19 mouse cellular contexts compared by ENCODE assay signal in the genomic region with DNA sequence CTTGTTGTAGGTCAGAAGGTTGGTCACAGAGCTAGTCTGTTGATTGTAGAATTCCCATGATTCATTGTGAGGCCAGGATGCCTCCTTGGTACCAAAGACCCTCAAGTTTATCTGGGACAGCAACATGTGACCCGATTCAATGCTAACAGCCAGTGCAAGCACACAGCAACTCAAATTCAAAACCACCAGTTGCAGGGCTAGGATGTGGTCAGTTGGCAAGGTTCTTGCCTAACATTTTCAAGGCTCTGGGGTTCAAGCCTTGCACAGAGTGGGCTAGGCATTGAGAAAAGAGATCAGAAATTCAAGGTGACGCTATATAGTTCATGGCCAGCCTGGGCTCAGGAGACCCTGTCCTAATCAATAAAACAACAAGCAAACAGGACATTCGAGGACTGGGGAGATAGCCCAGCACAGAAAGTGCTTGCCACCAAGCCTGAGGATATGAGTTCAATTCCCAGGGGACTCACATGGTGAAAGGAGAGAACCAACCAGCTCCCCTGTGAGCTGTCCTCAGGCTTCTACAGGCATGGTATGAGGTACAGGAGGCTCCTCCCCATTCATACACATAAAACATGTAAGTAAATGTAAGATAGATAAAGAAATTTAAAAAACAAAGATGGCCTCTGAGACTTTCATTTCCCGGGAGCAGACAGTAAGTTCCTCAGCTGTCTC. TPM values are rescaled to one million over a fixed set of nuclear protein-coding genes. Genes with fewer than 3 reads are reported as not detected.
A peak's percentile ranks its signal among the peaks of the same experiment; 100 is the strongest.
DNase-seq lines count a peak whose midpoint lies in the region; ATAC-seq and TF ChIP-seq lines count a peak whose summit lies in the region.
"Had no signal": no experiment of that assay in that cellular context is flagged by ENCODE, and none has a peak within 500 bp of the region (broad histone marks: within the 10 kb centered on the region; RNA-seq: fewer than 3 reads in every experiment).

No protein-coding gene starts in this region.

- no peak overlapping the region for H3K27ac ChIP-seq in liver, embryonic 11.5 days (ENCODE audit: low read depth, low read length)
- no peak overlapping the region for H3K27ac ChIP-seq in liver, postnatal 0 days (ENCODE audit: low read depth)
- H3K27ac ChIP-seq in hindbrain, embryonic 12.5 days = no peak overlapping the region
- H3K27ac ChIP-seq: embryonic facial prominence, embryonic 10.5 days; forebrain, embryonic 13.5 days; hindbrain, embryonic 10.5 days; hindbrain, embryonic 15.5 days had no signal

- ATAC-seq in liver, embryonic 11.5 days (replicated peaks; ENCODE audit: low FRiP score) = peak; percentile 44; the same call in 1 of the 2 replicates
- peak; percentile 89 for ATAC-seq in granulocyte monocyte progenitor cell, adult 5-6 weeks (replicated peaks; ENCODE audit: poor library complexity, severe bottlenecking)
- peak; percentile 45 for ATAC-seq in liver, postnatal 0 days
- peak; percentile 66 for ATAC-seq in megakaryocyte-erythroid progenitor cell, adult 5-6 weeks (replicated peaks; ENCODE audit: low FRiP score, low TSS enrichment, poor library complexity, severe bottlenecking)
- ATAC-seq in hindbrain, embryonic 12.5 days (ENCODE audit: low FRiP score) = no peak
- ATAC-seq: forebrain, embryonic 13.5 days; forebrain, postnatal 0 days had no signal

- no peak overlapping the region for H3K9ac ChIP-seq in liver, embryonic 11.5 days (ENCODE audit: low read depth, low read length)
- H3K9ac ChIP-seq in liver, postnatal 0 days (replicated peaks) = no peak overlapping the region
- no peak overlapping the region for H3K9ac ChIP-seq in hindbrain, embryonic 12.5 days
- H3K9ac ChIP-seq: forebrain, embryonic 13.5 days; forebrain, postnatal 0 days; heart, embryonic 12.5 days; hindbrain, embryonic 15.5 days had no signal

- TF ChIP-seq EP300 in liver, postnatal 0 days (IDR thresholded peaks at IDR 0.05; ENCODE audit: low read depth) = no peak

- TF ChIP-seq CTCF in liver, postnatal 0 days (IDR thresholded peaks at IDR 0.05; ENCODE audit: low read depth) = no peak

- WGBS in liver, embryonic 11.5 days = 65% methylated on average over 4 of the region's 4 CpGs
- WGBS in liver, postnatal 0 days (ENCODE audit: insufficient replicate concordance) = 56% methylated on average over 4 of the region's 4 CpGs
- WGBS in hindbrain, embryonic 12.5 days = 90% methylated on average over 4 of the region's 4 CpGs

- no peaks in the 10 kb centered on the region for H3K9me3 ChIP-seq in liver, embryonic 11.5 days (ENCODE audit: control insufficient read depth, low read length)
- no peaks in the 10 kb centered on the region for H3K9me3 ChIP-seq in liver, postnatal 0 days (ENCODE audit: low read length)
- H3K9me3 ChIP-seq in hindbrain, embryonic 12.5 days (replicated peaks) = no peaks in the 10 kb centered on the region
- H3K9me3 ChIP-seq: embryonic facial prominence, embryonic 10.5 days; forebrain, embryonic 13.5 days; heart, embryonic 12.5 days; hindbrain, embryonic 10.5 days; hindbrain, embryonic 15.5 days had no signal

- no peak overlapping the region for H3K4me3 ChIP-seq in liver, embryonic 11.5 days (ENCODE audit: low read depth, low read length)
- no peak overlapping the region for H3K4me3 ChIP-seq in liver, postnatal 0 days (ENCODE audit: low read depth, low read length)
- H3K4me3 ChIP-seq in hindbrain, embryonic 12.5 days = no peak overlapping the region
- H3K4me3 ChIP-seq: embryonic facial prominence, embryonic 10.5 days; forebrain, embryonic 13.5 days; heart, embryonic 12.5 days; hindbrain, embryonic 10.5 days; hindbrain, embryonic 15.5 days had no signal

- peaks cover 18% of the 10 kb centered on the region for H3K4me1 ChIP-seq in liver, embryonic 11.5 days (replicated peaks; ENCODE audit: control insufficient read depth, insufficient read depth, low read length)
- H3K4me1 ChIP-seq in liver, postnatal 0 days (ENCODE audit: insufficient read depth) = peaks cover 20% of the 10 kb centered on the region
- no peaks in the 10 kb centered on the region for H3K4me1 ChIP-seq in hindbrain, embryonic 12.5 days
- H3K4me1 ChIP-seq: embryonic facial prominence, embryonic 10.5 days; forebrain, embryonic 13.5 days; hindbrain, embryonic 10.5 days; hindbrain, embryonic 15.5 days had no signal

- no peaks in the 10 kb centered on the region for H3K36me3 ChIP-seq in liver, embryonic 11.5 days (ENCODE audit: control insufficient read depth, insufficient read depth, low read length)
- no peaks in the 10 kb centered on the region for H3K36me3 ChIP-seq in liver, postnatal 0 days (replicated peaks; ENCODE audit: insufficient read depth, low read length)
- H3K36me3 ChIP-seq in hindbrain, embryonic 12.5 days = no peaks in the 10 kb centered on the region
- H3K36me3 ChIP-seq: embryonic facial prominence, embryonic 10.5 days; heart, embryonic 12.5 days; hindbrain, embryonic 10.5 days; hindbrain, embryonic 15.5 days had no signal

- no peaks in the 10 kb centered on the region for H3K27me3 ChIP-seq in liver, embryonic 11.5 days (replicated peaks; ENCODE audit: control insufficient read depth, insufficient read depth, low read length)
- H3K27me3 ChIP-seq in liver, postnatal 0 days (ENCODE audit: insufficient read depth, low read length) = no peaks in the 10 kb centered on the region
- H3K27me3 ChIP-seq in hindbrain, embryonic 12.5 days = no peaks in the 10 kb centered on the region
- H3K27me3 ChIP-seq: forebrain, embryonic 13.5 days; heart, embryonic 12.5 days; hindbrain, embryonic 15.5 days had no signal

- 0 out of 2 replicates have a peak overlapping the region, but pooled peaks have one; percentile 14 for H3K4me2 ChIP-seq in liver, embryonic 11.5 days
- H3K4me2 ChIP-seq in liver, postnatal 0 days (ENCODE audit: low read depth, low read length) = no peak overlapping the region
- H3K4me2 ChIP-seq in hindbrain, embryonic 12.5 days (replicated peaks) = no peak overlapping the region
- H3K4me2 ChIP-seq: forebrain, embryonic 13.5 days; heart, embryonic 12.5 days; hindbrain, embryonic 15.5 days had no signal

- DNase-seq in liver, embryonic 11.5 days (ENCODE audit: low spot score) = no peak
- no peak for DNase-seq in liver
- no peak for DNase-seq in liver, postnatal 0 days
- DNase-seq in kidney, postnatal 25 days = no peak
- no peak for DNase-seq in urinary bladder, postnatal 25 days (ENCODE audit: low spot score)
- DNase-seq: adrenal gland, postnatal 10 days; cerebellum, adult 18-20 months; cerebellum, adult 9-11 months; cerebellum, postnatal 36 days; forebrain, postnatal 0 days; gastrocnemius, postnatal 14 days had no signal

RNA-seq across cellular contexts. Expression of a gene that starts 16.8 kb away (rescaled TPM):
- polyA plus RNA-seq in liver, embryonic 11.5 days (2014; fragmentation: Nextera tagmentation; extraction: Ambion mirVana) = 543 and 554 TPM in 2 replicates
- 258 and 285 TPM in 2 replicates for total RNA-seq in granulocyte monocyte progenitor cell, adult 5-6 weeks (2014; fragmentation: Nextera tagmentation)
- total RNA-seq in granulocyte monocyte progenitor cell, adult 5-6 weeks (2017) = 130 and 152 TPM in 2 replicates
- 206 and 208 TPM in 2 replicates for polyA plus RNA-seq in liver, postnatal 0 days (2015; fragmentation: Nextera tagmentation; extraction: Ambion mirVana)
- total RNA-seq in megakaryocyte-erythroid progenitor cell, adult 5-6 weeks (2014; fragmentation: Nextera tagmentation) = 289 and 315 TPM in 2 replicates
- 118 and 123 TPM in 2 replicates for total RNA-seq in megakaryocyte-erythroid progenitor cell, adult 5-6 weeks (2017)
- 557 and 561 TPM in 2 replicates for polyA plus RNA-seq in hindbrain, embryonic 12.5 days (2016; fragmentation: Nextera tagmentation; extraction: Ambion mirVana)
